Mouse (Mus musculus) common myeloid progenitor, adult 5-6 weeks (primary cell): ENCODE data around the gene Hes1. TPM values are rescaled to one million over a fixed set of nuclear protein-coding genes. Genes with fewer than 3 reads are reported as not detected.
A peak's percentile ranks its signal among the peaks of the same experiment; 100 is the strongest.

Experiments used
- ATAC-seq: replicated peaks from 2 replicates; pipeline ENCODE4 v1.8.0; 2016; ENCODE audit warnings: low read depth, mild to moderate bottlenecking, moderate TSS enrichment, inconsistent platforms; ENCODE audit not compliant: poor library complexity, severe bottlenecking
- total RNA-seq: library from RNA; stranded (forward); fragments of 200-1000, 187-1606 nt; gene quantifications from 2 replicates; pipeline ENCODE4 v1.2.3, GENCODE M21; 2017

Gene Hes1
- total RNA-seq, 1 experiment from 2014 or later, result 0.05 TPM

DNA sequence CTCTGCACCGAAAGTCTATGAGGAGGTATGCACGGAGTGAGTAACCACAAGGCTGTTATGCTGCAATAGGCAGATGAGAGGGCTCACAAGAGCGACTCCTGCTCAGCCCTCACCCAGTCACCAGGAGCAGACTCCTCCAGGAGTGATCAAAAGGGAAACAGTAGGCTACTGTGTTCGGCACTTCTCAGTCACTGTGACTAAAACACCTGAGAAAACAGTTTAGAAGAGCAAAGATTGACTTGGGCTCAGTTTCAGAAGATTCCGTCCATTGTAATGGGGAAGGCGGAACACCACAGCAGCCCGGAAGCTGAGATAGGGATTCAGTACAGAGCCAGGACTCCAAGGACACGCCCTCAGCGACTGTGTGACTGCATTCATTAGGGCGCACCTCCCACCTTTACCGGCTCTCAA lies 16.8 kb upstream of the Hes1 start:
- no peak for ATAC-seq

DNA sequence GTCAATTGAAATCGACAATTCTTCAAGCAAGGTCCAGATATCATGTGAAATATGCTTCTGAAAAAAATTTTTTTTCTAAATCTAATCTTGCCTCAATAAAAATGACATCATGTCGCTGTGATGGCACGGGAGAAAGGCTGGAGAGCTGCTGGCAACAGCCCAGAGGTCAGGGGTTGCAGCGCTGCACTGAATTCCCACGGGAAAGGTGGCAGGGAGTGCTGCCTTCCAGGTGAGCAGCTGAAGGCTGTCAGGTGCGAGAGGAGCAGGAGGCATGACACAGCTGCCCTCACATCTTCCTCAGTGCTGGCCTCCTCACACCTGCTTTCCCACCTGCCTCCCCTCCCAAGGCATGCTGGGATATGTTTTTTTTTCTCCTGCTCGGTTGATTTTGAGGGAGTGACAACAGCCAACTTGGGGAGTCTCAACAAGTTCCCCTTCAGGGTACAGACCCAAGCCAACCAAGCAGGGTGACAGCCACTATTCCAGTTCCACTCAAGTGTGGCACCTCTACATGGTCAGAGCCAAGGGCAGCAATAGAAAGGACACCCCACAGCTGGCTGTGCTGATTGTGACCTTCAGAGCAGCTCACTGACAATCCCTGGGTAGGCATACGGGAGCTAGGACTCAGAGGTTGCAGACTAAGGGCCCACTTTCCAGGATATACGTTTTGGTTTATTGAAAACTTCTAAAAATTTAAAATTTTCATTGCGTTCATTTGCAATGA lies 13.3 kb upstream of the Hes1 start:
- no peak for ATAC-seq

DNA sequence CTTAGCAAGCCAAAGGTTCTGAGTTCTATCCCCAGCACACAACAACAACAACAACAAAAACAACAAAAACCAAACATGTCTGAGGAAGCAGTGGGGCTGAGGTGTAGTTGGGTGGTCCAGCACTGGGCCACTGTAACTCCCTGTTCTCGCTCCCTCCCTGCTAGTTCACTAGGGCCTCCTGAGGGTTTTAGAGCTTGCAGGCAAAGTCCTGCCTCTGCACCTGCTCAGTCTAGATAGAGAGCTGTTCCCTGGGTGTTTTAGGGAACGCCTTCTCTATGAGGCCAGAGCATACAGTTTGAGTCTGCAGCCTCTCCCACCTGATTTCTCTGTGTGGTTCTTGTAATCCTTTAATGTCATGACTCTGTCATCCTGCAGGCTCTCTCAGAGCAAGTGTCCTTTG lies 11.9 kb upstream of the Hes1 start:
- no peak for ATAC-seq

DNA sequence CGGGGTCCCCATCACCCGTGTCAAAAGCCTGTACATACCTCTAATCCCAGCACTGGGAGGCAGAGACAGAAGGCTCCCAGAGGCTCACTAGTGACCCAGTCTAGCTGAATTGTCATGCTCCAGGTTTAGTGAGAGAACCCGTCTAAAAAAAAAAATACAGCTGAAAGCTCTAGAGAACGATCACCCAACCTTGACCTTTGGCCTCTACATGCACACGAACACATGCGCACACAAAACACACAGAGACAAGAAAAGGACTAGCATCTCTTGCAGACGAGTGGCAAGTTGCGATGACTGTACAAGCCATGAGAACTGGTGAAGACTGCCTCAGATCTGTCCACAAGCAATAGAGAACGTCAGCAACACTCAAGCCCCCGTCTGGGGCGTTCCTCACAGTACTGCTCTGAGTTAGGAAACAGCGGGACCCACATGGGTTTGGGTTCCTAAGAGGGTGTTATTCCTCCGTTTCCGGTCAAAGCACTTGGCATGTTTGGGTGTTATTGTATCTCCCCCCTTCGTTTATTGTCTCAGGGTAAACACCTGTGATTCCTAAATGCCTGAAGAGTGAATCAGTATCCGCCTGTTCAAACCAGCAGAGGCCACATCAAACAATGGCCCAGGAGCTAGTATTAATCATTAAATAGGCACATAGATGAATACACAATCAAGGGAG lies 11.2 kb upstream of the Hes1 start:
- ATAC-seq, result no peak

DNA sequence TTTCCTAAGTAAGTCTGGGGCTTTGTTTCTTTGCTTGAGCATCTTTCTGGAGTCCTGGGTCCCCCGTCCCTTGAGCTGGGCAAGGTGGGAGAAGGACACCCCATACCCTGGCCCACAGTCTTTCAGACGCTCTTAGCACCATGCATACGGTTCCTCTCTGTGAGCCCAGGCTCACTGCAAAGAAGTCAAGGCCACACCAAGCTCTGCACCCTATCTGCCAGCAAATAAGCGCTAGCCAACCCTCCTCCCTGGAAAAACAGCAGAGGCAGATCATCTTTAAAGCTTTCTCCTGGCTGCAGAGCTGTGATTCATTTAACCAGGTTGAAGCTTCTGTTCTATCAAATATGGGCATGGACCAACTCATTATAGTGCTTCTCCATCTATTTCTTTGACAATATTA lies 9.6 kb upstream of the Hes1 start:
- no peak for ATAC-seq

DNA sequence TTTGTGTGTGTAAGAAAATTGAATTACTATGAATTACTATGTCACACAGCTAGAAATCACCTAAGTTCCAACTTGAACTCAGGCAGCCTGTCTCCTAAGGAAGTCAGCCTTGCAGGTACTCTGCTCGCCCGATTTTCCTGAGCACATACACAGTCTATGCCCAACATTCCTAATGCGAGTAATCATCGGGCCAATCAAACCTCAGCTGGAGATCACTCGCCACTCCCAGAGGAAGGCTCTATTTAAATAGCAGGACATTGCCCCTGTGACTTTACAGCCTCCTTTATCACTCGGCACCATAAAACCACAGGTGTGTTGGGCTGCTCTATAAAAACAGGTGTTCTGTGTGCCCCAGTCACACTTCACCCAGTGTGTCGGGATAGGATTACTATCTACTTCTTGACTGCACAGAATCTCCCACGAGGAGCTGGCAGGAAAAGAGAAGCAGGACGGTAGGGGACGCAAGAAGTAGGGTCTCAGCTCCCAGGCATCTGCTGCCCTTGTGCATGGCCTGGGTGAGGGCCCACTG lies 8.8 kb upstream of the Hes1 start:
- no peak for ATAC-seq

DNA sequence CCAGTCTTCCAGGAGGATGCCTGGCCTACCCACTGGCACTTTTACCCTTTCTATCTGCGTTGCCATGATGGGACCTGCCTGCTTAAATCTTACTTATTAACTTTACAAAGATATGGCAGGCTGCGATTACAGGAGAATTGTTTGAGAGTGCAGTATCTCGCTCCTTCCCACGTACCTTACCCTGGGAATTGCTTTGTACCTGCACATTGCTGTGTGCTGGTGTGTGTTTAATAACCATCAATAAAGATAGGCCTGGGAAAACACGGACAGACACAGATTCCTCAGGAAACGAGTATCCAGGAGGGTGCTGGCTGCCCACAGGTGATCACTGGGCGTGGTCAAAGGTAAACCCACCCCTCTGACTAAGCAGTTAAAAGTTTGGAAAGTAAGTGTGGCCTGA lies 8.3 kb upstream of the Hes1 start:
- no peak for ATAC-seq

DNA sequence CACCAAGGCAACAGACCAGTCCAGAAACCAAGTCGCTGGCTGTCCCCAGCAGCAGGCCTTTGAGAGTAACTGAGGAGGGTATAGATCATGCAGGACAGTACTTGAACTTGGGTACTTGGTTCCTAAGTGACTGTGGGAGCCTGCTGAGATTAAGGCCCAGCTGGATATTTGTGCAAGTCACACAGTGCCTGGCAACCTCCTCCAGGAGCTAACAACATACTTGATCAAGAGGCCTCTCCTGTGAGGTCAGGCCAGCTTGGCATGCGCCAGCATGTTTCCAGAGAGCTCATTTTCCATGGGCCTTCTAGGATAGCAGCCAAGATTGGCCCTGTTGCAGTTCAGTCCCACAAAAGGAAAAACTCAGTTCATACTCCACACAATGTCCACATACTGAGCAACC lies 7.3 kb upstream of the Hes1 start:
- no peak for ATAC-seq

DNA sequence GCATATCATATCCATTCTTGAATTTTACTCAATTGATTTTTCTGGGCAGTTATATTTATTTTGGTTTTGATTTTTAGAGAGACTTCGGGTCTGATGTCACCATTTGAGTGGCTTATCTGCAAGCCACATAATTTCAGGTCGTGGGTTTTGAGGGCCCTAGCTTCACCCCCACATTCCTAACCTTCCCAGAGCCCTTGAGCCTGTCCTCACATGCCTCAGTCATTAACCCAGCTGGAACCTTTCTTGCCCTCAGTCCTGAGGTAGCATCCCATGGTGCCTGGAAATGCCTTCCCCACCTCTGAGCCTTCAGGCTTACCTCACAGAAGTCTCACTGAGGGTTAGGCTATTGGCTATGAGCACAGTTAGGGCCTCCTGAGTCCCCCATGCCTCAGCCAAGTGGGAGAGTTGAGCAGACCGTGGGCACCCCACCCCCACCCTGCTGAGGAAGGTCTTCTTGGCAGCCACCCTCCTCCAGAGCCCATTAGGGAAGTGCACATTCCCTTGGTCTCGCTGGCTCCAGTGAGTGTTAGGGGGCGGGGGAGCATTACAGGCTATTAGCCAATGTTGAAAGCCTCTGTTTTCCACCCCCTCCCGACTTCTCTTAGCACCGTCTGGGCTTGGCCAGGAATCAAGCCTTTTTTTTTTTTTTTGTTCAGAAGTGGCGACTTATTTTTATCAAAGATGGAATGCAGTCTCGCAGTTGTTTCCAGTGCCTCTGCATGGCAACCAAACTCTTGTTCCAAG lies 5.0 kb upstream of the Hes1 start:
- peak; percentile 30 for ATAC-seq

DNA sequence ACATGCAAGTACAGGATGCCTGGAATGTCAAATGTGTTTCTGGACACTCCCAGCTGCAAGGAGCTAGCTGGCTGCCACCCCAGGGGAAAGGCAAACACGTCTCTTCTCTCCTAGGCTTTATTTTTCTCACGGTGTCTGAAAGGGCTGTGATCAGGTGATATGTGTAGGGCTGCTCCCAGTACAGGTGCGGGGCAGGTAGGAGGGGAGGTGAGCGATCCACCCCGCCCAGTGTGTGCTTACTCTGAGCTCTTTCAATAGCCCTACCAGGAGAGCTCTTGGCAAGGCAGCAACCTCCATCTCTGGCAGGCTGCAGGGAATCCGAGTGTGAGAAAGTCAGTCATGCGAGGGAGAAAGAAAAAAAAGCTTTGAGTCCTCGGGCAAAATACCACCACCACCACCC lies 3.8 kb upstream of the Hes1 start:
- no peak for ATAC-seq

DNA sequence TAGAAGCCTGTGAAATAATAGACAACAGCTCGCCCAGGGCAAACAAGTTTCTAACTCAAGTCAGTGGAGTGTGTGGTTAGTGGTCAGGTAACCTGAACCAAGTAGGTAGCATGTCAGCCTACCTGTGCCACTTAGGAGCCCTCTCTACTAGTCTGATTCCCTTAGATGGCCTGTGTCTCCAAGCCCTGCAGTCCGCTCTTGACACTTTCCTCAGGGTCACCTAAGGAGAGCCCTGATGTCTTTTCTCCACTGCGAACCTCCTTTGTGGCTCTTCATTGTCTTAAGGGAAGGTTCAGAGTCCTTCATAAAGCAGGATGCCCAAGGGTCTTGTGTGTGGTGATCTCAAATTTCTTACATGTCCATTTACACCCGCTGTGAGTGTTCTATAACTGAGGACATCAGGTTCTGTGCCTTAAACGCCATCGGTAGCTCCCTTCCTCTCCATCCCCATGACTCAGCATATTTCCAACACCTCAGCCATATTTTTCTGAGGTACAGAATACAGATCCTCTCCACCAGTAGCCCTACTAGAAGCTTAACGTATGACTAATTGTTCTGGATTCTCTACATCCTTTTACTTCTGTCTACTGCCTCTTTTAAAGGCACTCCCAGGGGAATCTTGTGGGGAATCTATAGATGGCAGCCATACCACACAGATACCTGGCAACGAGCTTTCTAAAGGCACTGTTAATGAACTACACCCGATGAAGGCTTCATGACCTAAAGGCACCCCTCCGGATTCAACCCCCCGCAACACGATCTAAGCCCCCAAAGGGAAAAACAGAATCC lies 1.7 kb upstream of the Hes1 start:
- ATAC-seq, result no peak

DNA sequence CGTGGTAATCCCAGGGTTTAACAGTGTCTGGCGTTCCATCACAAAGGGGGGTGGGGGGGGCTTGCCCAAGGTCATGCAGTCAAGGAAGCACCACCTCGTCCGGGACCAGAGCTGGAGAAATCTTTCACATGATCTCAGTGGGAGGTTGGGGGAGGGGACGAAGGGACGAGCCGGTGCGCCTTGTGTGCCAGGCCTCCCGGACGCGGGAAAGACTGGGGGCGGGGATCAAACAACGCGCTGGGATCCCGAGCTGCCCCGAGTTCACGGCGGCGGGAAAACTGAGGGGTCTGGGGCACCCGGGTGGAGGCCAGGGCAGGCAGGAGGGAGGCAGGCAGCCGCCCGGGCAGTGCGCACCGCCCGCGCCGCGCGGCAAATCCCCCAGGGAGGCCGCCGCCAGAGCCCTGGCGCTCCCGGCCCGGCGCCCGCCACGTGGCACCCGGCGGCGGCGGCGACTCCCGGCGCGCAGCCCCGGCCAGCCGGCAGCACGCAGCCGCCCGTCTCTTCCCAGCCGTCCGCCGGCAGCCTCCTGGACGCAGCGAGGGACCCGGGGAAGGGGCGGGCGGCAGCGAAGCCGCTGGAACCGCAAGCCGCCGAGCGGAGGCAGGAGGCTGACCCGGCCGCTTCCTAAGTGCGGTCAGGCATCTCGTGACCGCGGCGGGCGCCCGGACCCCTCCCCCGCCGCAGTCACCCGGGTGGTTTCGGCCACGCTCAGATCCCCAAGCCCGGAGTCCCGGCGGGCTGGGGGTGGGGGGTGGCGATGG lies 883 bp upstream of the Hes1 start:
- ATAC-seq, result no peak

DNA sequence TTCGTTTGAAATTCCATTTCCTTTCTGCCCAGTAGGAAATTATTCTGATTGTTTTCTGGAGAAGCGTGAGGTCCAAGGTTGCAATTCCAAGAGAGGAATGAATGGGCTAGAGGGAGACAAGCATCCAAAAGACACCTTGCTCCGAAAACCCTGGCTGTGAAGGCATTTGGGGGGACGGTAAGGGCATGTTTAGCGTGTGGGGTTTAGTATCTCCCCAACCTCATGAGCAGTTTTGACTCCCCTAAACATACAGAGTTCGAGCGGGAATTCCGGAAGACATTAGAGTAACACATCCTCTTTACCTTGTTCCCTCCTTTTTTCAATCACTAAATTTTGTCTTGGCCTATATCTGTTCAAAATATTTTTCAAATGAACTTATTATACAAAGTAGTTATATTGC lies 429 bp downstream of the Hes1 start:
- ATAC-seq, result no peak

DNA sequence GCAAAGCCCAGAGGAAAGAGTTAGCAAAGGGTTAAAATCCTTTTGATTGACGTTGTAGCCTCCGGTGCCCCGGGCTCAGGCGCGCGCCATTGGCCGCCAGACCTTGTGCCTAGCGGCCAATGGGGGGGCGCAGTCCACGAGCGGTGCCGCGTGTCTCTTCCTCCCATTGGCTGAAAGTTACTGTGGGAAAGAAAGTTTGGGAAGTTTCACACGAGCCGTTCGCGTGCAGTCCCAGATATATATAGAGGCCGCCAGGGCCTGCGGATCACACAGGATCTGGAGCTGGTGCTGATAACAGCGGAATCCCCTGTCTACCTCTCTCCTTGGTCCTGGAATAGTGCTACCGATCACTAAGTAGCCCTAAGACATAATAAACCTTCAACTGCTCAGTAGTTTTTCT lies 893 bp downstream of the Hes1 start:
- peak; percentile 36 for ATAC-seq

DNA sequence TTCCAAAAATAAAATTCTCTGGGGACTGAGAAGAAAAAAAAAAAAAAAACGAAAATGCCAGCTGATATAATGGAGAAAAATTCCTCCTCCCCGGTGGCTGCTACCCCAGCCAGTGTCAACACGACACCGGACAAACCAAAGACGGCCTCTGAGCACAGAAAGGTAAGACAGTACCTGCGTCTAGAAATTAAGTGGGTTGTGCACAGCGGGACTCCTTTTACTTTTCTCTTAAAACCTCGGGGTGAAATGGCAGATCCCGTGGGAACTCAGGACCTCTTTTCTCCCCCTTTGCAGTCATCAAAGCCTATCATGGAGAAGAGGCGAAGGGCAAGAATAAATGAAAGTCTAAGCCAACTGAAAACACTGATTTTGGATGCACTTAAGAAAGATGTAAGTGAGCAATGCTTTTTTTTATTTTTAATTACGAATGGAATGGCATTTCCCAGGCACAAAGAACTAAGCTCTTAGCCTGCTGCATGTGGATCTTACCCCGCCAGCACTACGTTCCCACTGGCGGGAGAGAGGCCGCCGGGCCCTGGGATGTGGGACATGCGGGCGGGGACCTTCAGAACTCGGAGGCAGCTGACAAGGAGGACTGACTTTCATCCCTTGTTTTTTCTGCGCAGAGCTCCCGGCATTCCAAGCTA lies 1.5 kb downstream of the Hes1 start:
- no peak for ATAC-seq

DNA sequence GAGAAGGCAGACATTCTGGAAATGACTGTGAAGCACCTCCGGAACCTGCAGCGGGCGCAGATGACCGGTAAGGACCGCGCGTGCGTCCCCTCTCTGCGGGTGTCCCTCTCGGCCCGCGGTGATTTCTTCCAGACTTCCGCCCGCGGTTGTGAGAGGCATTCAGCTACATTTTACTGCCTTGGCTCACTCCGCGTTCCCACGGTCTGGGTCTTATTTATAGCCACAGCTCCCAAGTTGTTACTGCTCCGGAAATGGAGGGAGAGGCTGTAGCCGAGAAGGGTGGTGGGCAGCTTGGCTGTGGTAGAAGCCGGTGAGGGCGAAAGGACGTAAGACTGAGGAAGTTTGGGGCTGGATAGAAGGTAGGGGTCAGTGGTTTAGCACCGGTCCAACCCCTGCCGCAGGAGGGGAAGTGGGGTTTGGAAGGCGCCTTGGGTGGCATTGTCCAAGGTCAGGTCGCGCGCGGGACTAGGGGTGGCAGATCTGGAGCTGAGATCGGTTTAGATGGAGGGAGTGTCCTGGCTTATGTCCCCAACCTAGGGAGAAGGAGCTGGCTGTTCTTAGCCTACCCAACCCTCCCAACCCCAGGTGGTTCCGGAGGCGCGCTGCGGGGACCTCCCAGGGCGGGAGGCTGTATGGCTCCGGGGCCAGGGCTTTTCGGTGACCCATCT lies 2.1 kb downstream of the Hes1 start:
- peak; percentile 19 for ATAC-seq

DNA sequence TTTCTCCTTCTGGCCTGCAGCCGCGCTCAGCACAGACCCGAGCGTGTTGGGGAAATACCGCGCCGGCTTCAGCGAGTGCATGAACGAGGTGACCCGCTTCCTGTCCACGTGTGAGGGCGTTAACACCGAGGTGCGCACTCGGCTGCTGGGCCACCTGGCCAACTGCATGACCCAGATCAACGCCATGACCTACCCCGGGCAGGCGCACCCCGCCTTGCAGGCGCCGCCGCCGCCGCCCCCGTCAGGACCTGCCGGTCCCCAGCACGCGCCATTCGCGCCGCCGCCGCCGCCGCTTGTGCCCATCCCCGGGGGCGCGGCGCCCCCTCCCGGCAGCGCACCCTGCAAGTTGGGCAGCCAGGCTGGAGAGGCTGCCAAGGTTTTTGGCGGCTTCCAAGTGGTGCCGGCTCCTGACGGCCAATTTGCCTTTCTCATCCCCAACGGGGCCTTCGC lies 2.7 kb downstream of the Hes1 start:
- ATAC-seq, result peak; percentile 13
